Mouse (Mus musculus) lung, postnatal 36 days (tissue): ENCODE data around the gene Syp.

ENCODE experiments used
- DNase-seq: peaks from one replicate; pipeline ENCODE4 v3.0.0; 2022; ENCODE audit warnings: mixed read lengths

The Syp gene

GRCm38 (mm10) chrX:7638401-7639091 lies at the start of gene Syp:
Gene Syp, plus strand, starts transcription at chrX:7638471.
- peak; percentile 75 for DNase-seq

DNA sequence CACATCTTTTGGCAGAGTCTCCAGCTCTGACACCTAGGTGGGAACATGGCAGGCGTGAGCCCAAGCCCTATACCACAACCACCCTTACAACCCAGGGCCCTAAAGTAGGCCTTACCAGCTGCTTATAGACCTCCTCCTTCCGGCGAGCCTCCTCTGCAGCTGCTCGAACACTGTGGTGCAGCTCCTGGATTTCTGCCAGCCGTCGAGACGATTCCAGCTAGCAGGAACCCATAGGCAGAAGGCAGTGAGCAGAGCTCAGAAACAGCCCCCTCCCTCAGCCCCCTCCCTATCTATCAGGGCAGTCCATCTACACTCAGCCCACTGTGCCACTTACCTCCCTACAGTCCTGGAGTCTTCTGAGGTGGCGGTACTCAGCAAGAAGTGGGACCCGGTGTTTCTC lies 42.9 kb upstream of the Syp start:
- DNase-seq = no peak

DNA sequence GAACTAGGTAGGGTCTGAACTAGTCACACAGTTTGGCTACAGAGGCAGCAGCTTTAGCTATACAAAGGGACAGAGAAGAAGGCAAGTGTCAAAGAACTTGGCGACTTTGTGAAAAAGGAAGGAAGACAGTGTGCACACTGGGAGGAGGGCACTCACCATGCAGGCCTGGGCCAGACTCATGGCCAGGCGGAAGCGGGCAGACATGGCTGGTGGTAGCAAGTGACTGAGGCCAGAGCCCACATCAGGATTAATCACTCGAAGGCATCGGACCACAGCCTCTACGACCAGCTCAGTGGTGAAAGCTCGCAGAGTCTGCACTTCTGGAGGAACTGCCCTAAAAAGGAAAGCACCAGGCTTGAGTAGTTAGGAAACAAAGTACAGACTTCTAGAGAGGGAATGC lies 34.3 kb upstream of the Syp start:
- no peak for DNase-seq

DNA sequence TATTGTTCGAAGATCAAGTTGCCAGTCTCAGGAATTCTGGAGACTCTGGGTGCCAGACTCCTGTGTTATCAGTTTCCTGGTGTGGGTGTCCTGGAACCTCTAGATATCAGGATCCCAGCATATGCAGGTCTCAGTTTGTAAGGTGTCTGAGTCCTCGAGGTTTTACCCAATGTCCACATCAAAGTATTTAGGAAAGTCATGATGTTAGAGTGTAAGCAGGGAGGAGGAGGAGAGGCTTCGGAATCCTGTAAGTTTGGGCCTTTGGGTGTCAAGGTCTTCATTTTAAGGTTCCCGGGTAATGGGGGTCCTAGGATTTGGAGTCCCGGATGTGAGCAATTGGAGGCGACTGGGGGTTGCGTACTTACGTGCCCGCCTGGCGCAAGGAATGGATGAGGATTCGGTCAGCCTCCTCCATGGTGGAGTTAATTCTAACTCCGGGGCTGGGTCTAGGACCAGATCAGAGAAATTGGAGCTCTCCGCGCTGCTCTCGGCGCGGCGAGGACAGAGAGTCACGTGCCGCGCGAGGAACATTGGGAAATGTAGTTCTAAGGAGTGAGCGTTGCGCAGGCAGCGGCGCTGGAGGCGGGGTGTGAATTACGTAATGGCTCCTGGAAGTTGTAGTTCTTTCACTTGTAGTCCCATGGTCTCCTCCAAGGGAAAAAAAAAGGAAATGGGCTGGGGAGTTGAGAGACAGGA lies 33.2 kb upstream of the Syp start, which contains the start of gene Ccdc22:
Gene Ccdc22 (minus strand): TSS at position 639 of the 696 bp plus-strand sequence.
- peak; percentile 93 for DNase-seq

GRCm38 (mm10) chrX:7605575-7605941 lies 32.7 kb upstream of the Syp start:
- no peak for DNase-seq

- no peak for DNase-seq
Observed at GRCm38 (mm10) chrX:7606783-7607182, 31.5 kb upstream of the Syp start, which contains the start of gene Cacna1f. Gene Cacna1f, plus strand, starts transcription at chrX:7607083.

GRCm38 (mm10) chrX:7610035-7610434 lies 28.2 kb upstream of the Syp start:
- DNase-seq = no peak

DNA sequence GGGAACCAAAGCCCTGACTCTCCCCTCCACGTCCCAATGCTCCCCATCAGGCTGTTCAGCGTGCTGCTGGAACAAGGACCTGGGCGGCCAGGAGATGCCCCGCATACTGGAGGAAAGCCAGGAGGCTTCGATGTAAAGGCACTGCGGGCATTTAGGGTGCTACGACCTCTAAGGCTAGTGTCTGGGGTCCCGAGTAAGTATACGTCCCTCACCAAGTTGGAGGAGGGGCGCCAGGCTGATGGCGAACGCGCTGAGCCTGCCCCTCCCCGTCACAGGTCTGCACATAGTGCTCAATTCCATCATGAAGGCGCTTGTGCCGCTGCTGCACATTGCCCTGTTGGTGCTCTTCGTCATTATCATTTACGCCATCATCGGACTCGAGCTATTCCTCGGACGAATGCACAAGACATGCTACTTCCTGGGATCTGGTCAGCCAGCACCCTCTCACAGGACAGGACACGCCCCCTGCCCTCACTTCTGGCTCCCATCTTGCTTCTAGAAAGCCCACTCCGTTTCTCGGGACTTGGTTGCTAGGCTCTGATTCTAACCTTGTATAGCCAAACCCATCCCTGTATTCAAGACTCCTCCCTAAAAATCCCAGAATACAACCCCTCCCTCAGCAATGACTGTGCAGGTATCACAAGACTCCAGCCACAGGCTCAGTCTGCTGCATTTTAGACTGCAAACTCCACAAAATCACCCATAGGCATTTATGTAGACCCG lies 27.6 kb upstream of the Syp start:
- no peak for DNase-seq

GRCm38 (mm10) chrX:7617889-7618551 lies 20.3 kb upstream of the Syp start:
- DNase-seq = no peak

DNA sequence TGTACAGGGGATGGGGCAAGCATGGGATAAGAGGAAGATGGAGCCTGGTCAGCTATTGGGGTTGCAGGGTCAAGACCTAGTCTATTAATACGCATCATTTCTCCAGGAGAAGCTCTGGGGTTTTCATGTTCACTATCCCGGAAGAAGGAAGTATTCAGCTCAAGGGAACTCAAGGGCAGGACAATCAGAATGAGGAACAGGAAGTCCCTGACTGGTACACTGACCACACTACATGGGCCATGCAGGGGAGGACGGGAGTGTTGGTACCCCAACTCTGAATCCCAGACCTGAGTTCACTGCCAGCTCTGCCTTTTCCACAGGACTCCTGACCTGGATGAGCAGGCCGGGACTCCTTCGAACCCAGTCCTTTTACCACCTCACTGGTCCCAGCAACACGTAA lies 5.7 kb upstream of the Syp start:
- no peak for DNase-seq

DNA sequence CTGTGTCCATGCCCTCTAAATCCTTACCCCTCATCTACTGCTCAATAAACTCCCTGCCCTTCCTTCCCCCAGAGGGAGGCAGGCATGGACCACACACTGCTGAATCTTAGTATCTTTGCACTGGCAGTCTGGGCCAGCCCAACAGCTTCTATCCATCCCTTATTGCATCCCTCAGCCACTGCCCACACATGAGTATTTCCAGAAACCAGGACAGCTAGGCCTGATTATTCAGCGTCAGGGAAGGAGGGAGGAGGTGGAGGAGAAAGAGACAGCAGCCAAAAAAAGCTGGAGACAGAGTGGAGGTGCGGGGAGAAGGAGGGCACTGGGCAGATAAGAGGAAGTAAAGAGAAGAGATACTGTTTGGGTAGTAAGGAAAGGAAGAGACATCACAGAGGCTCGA lies 3.2 kb upstream of the Syp start:
- DNase-seq = no peak

DNA sequence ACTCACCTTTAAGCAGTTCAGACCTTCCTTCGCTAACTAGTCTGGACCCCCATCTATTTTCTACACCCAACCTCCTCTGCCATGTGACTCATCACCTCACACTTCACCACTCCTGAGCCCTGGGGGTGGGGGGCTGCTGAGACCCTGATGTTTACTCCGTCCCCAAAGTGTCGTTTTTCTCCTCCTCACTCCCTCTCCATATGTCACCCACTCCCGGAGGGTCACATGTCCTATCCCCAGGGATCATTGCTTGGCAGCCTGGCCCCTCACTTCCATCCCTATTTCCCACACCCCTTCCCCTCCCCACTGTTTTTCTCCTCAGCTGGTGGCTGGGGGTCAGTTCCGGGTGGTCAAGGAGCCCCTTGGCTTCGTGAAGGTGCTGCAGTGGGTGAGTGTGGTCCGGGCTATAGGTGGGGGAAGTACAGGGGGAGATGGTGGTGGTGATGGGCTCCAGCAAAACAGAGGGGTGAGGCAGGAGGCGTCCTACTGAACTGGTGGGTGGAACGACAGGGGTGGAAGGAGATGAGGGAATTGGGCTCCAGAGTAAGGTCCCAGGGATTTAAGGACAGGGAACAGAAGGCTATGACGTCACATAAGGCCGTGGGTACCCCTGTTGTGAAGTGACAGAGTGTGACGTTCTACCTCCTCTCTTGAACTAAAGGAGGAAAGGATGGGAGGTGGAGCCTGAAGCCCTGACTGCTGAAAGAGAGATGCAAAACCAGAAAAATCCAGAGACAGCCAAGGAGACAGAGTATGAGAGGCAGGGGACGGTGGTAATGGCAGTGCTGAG lies 1.5 kb downstream of the Syp start:
- no peak for DNase-seq

DNA sequence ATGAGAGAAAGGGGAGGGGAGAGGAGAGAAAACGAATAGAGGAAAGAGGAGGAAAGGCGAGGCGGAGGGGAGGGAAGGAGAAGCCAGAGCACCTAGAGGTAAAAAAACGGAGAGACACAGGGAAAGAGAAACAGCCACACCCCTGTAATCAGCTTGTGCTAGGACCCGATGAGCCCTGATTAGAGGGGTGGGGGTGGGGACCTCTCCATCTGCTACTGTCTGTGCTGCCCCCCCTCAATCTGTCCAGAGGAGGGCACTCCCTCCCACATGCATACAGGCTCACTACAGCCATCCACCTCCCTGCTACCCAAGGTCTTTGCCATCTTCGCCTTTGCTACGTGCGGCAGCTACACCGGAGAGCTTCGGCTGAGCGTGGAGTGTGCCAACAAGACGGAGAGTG lies 2.5 kb downstream of the Syp start:
- DNase-seq = no peak

- DNase-seq = peak; percentile 94
Observed at GRCm38 (mm10) chrX:7645349-7645748, 7.1 kb downstream of the Syp start.

DNA sequence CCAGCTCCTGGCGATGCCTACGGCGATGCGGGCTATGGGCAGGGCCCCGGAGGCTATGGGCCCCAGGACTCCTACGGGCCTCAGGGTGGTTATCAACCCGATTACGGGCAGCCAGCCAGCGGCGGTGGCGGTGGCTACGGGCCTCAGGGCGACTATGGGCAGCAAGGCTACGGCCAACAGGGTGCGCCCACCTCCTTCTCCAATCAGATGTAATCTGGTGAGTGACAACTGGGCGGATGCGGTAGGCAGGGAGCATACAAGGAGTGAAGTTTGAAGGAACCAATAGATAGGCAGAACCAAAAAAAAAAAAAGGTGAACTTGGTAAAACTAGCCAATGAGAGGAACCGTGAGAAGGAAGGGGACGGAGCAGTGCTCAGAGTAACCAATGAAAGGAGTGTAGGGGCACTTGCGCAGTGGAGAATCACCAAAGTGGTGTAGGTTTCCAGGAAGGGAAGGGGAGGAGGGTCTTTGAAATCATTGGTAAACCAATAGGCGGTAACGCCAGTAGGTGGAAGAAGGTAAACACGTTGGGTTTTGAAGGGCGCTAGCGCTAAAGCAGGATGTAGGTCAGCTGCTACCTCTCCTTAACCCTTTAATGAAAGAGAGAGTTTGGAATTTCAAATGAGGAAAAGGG lies 10.5 kb downstream of the Syp start:
- peak; percentile 93 for DNase-seq

GRCm38 (mm10) chrX:7657221-7657639 lies 19.0 kb downstream of the Syp start, which contains the start of gene Prickle3:
Gene Prickle3, plus strand, starts transcription at chrX:7657260.
- DNase-seq = peak; percentile 85

GRCm38 (mm10) chrX:7658031-7658784 lies 19.9 kb downstream of the Syp start:
- peak; percentile 68 for DNase-seq

GRCm38 (mm10) chrX:7658785-7659589 lies 20.7 kb downstream of the Syp start:
- no peak for DNase-seq

GRCm38 (mm10) chrX:7661086-7661485 lies 22.8 kb downstream of the Syp start:
- no peak for DNase-seq

- no peak for DNase-seq
Observed at GRCm38 (mm10) chrX:7662936-7663335, 24.7 kb downstream of the Syp start.
